ENCODE assay signal across 23 mouse cellular contexts in the genomic region with DNA sequence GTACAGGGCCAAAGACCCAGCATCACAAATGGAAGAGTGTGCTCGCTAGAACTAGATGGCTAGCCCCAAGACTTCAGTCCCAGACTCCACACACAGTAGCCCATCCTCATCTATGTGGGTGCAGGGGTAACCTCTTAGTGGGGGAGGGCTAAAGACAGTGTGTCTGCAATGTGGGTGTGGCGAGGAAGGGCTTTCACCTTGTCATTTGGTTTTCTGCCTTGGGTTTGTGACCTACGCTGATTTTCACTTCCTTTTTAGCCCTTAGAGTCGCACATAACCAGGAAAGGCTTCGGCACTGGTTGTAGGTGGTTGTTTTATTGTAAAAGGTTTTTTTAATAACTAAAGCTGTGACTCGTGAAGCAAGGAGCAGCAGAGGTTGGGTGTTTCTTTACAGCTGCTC.
DNase-seq lines count a peak whose midpoint lies in the region; ATAC-seq and TF ChIP-seq lines count a peak whose summit lies in the region.
"Had no signal": no experiment of that assay in that cellular context is flagged by ENCODE, and none has a peak within 500 bp of the region (broad histone marks: within the 10 kb centered on the region; RNA-seq: fewer than 3 reads in every experiment).

No protein-coding gene starts in this region.

- no peaks in the 10 kb centered on the region for H3K27me3 ChIP-seq in CH12.LX (replicated peaks)
- H3K27me3 ChIP-seq in splenic B cell, adult 2 months (ENCODE audit: control insufficient read depth, insufficient read depth, low read length, poor library complexity, severe bottlenecking) = no peaks in the 10 kb centered on the region
- H3K27me3 ChIP-seq in liver, embryonic 11.5 days (replicated peaks; ENCODE audit: control insufficient read depth, insufficient read depth, low read length) = no peaks in the 10 kb centered on the region
- H3K27me3 ChIP-seq: embryonic facial prominence, embryonic 12.5 days; midbrain, embryonic 13.5 days; neural tube, embryonic 12.5 days had no signal

- ATAC-seq in megakaryocyte, adult 5-6 weeks (ENCODE audit: poor library complexity, severe bottlenecking) = peak; percentile 57
- ATAC-seq in liver, embryonic 11.5 days (replicated peaks; ENCODE audit: low FRiP score) = no peak
- ATAC-seq: hindbrain, postnatal 0 days; liver, postnatal 0 days; midbrain, embryonic 13.5 days had no signal

- peaks cover 13 to 37% of the 10 kb centered on the region in 2 experiments for H3K4me1 ChIP-seq in CH12.LX (ENCODE audit: control insufficient read depth in 1 of 2, insufficient read depth in 2 of 2)
- no peaks in the 10 kb centered on the region for H3K4me1 ChIP-seq in liver, embryonic 11.5 days (replicated peaks; ENCODE audit: control insufficient read depth, insufficient read depth, low read length)
- H3K4me1 ChIP-seq: neural tube, embryonic 12.5 days had no signal

- H3K4me2 ChIP-seq in CH12.LX (ENCODE audit: insufficient read depth, low read depth, poor library complexity, severe bottlenecking) = peak overlapping the region; percentile 8
- no peak overlapping the region for H3K4me2 ChIP-seq in liver, embryonic 11.5 days
- H3K4me2 ChIP-seq: embryonic facial prominence, embryonic 12.5 days; heart, embryonic 11.5 days; midbrain, embryonic 13.5 days; neural tube, embryonic 12.5 days had no signal

- H3K9me3 ChIP-seq in CH12.LX (replicated peaks; ENCODE audit: low read length) = no peaks in the 10 kb centered on the region
- no peaks in the 10 kb centered on the region for H3K9me3 ChIP-seq in liver, embryonic 11.5 days (ENCODE audit: control insufficient read depth, low read length)
- H3K9me3 ChIP-seq: embryonic facial prominence, embryonic 12.5 days; midbrain, embryonic 13.5 days; neural tube, embryonic 12.5 days had no signal

- no peak overlapping the region for H3K27ac ChIP-seq in CH12.LX (ENCODE audit: insufficient read depth, low read depth)
- H3K27ac ChIP-seq in liver, embryonic 11.5 days (ENCODE audit: low read depth, low read length) = no peak overlapping the region
- H3K27ac ChIP-seq: embryonic facial prominence, embryonic 12.5 days; hindbrain, postnatal 0 days; kidney, postnatal 0 days; midbrain, embryonic 13.5 days; neural tube, embryonic 12.5 days had no signal

- in situ Hi-C loops in CH12.LX (cut with MboI; ENCODE audit: low pct_ligation_motif_present, low pct_unique_long_range_greater_than_20kb, low sequenced_read_pairs) = no loop called here

- no peak for TF ChIP-seq CTCF in CH12.LX (conservative IDR thresholded peaks at IDR 0.05 in 1 of 2, IDR thresholded peaks at IDR 0.05 in 1 of 2; ENCODE audit: low read depth in 2 of 2, low read length in 2 of 2)

- DNase-seq in spleen, postnatal 36 days (ENCODE audit: low spot score in 2 of 2) = peak; percentile 45 to 49
- DNase-seq in spleen, postnatal 14 days (ENCODE audit: low spot score in 2 of 2) = no peak
- DNase-seq in CH12.LX (ENCODE audit: extremely low read depth) = peak; percentile 85
- peak; percentile 77 for DNase-seq in splenic B cell, adult 2 months (ENCODE audit: low read depth, low spot score)
- no peak for DNase-seq in cerebellum, postnatal 36 days
- DNase-seq in right cerebral cortex, postnatal 25 days = no peak
- DNase-seq in liver, embryonic 11.5 days (ENCODE audit: low spot score) = no peak
- DNase-seq: adrenal gland, postnatal 14 days; cerebellum, adult 8-10 months; heart, postnatal 14 days; layer of hippocampus, adult 9-11 months; left cerebral cortex, postnatal 4 days; liver, postnatal 0 days; lung, postnatal 10 days; right cerebral cortex, postnatal 4 days; thymus, postnatal 14 days had no signal

- TF ChIP-seq RAD21 in CH12.LX (IDR thresholded peaks at IDR 0.05; ENCODE audit: low read depth, low read length) = no peak

- TF ChIP-seq POLR2A in CH12.LX (IDR thresholded peaks at IDR 0.05; ENCODE audit: low read depth, low read length) = 0 out of 2 replicates have a peak, but pooled peaks have one; percentile 22

- 84% methylated on average over 6 of the region's 6 CpGs for whole genome bisulfite sequencing in liver, embryonic 11.5 days

- peaks cover 23% of the 10 kb centered on the region for H3K79me2 ChIP-seq in CH12.LX (replicated peaks; ENCODE audit: control insufficient read depth, extremely low read depth, insufficient read depth, poor library complexity, severe bottlenecking)

- H3K4me3 ChIP-seq in CH12.LX (replicated peaks in 1 of 3; ENCODE audit: low read depth in 2 of 3, low read length in 2 of 3, poor library complexity in 1 of 3) = no peak overlapping the region
- H3K4me3 ChIP-seq in liver, embryonic 11.5 days (ENCODE audit: low read depth, low read length) = no peak overlapping the region
- H3K4me3 ChIP-seq: embryonic facial prominence, embryonic 12.5 days; midbrain, embryonic 13.5 days; neural tube, embryonic 12.5 days had no signal

- H3K36me3 ChIP-seq in CH12.LX (replicated peaks in 1 of 2; ENCODE audit: control insufficient read depth in 1 of 2, insufficient read depth in 1 of 2, low read length in 1 of 2) = peaks cover 18 to 58% of the 10 kb centered on the region in 2 experiments
- no peaks in the 10 kb centered on the region for H3K36me3 ChIP-seq in splenic B cell, adult 2 months (ENCODE audit: control insufficient read depth, insufficient read depth, low read length, poor library complexity, severe bottlenecking)
- peaks cover 5% of the 10 kb centered on the region; the same call in 1 of the 2 replicates for H3K36me3 ChIP-seq in liver, embryonic 11.5 days (ENCODE audit: control insufficient read depth, insufficient read depth, low read length)

- H3K9ac ChIP-seq in CH12.LX (ENCODE audit: insufficient read depth, low read depth) = no peak overlapping the region
- H3K9ac ChIP-seq in liver, embryonic 11.5 days (ENCODE audit: low read depth, low read length) = no peak overlapping the region
- H3K9ac ChIP-seq: embryonic facial prominence, embryonic 12.5 days; liver, postnatal 0 days; midbrain, embryonic 13.5 days; neural tube, embryonic 12.5 days had no signal

- peak; percentile 94 for TF ChIP-seq EP300 in CH12.LX (IDR thresholded peaks at IDR 0.05; ENCODE audit: low read length)

- dilution Hi-C loops in CH12.LX (cut with MboI; ENCODE audit: extremely low pct_ligation_motif_present, extremely low pct_unique_long_range_greater_than_20kb, low sequenced_read_pairs) = no loop called here

TF ChIP-seq in CH12.LX, 34 proteins besides CTCF, POLR2A, EP300 and RAD21:
- TF ChIP-seq MEF2A (IDR thresholded peaks at IDR 0.05; ENCODE audit: borderline replicate concordance, low read depth, low read length) (peak; percentile 38; the same call in 1 of the 2 replicates), PAX5 (IDR thresholded peaks at IDR 0.05; ENCODE audit: low read length) (no peak), UBTF (IDR thresholded peaks at IDR 0.05; ENCODE audit: low read depth, low read length) (no peak), ZKSCAN1 (IDR thresholded peaks at IDR 0.05; ENCODE audit: borderline replicate concordance, low read depth, low read length) (no peak), ELF1 (IDR thresholded peaks at IDR 0.05; ENCODE audit: low read depth, low read length) (peak; percentile 76), MAX (IDR thresholded peaks at IDR 0.05; ENCODE audit: low read length) (no peak), KAT2A (IDR thresholded peaks at IDR 0.05; ENCODE audit: insufficient replicate concordance, low read length) (no peak), JUN (IDR thresholded peaks at IDR 0.05; ENCODE audit: insufficient read depth, low read depth, low read length) (no peak), MYC (IDR thresholded peaks at IDR 0.05; ENCODE audit: low read depth, low read length) (no peak), IRF4 (IDR thresholded peaks at IDR 0.05; ENCODE audit: low read depth, low read length) (peak; percentile 96), ZC3H11A (IDR thresholded peaks at IDR 0.05; ENCODE audit: low read depth, low read length) (no peak), GABPA (IDR thresholded peaks at IDR 0.05; ENCODE audit: insufficient replicate concordance, low read depth, low read length) (no peak), MAFK (IDR thresholded peaks at IDR 0.05; ENCODE audit: insufficient replicate concordance, low read length) (no peak), ZMIZ1 (IDR thresholded peaks at IDR 0.05; ENCODE audit: low read depth, low read length) (no peak), USF1 (IDR thresholded peaks at IDR 0.05; ENCODE audit: low read depth, low read length) (no peak), MAZ (IDR thresholded peaks at IDR 0.05; ENCODE audit: low read depth, low read length) (0 out of 2 replicates have a peak, but pooled peaks have one; percentile 57), ETS1 (conservative IDR thresholded peaks at IDR 0.05; ENCODE audit: low read depth, low read length) (peak; percentile 61), E2F4 (IDR thresholded peaks at IDR 0.05; ENCODE audit: insufficient replicate concordance, low read depth, low read length) (no peak), CHD2 (IDR thresholded peaks at IDR 0.05; ENCODE audit: low read length) (peak; percentile 90), NRF1 (IDR thresholded peaks at IDR 0.05; ENCODE audit: low read depth, low read length) (no peak), BHLHE40 (IDR thresholded peaks at IDR 0.05; ENCODE audit: low read depth, low read length) (no peak), NELFE (IDR thresholded peaks at IDR 0.05; ENCODE audit: low read depth, low read length) (no peak), SMC3 (IDR thresholded peaks at IDR 0.05; ENCODE audit: low read depth, low read length) (no peak; the same call in 1 of the 2 replicates), TBP (conservative IDR thresholded peaks at IDR 0.05; ENCODE audit: low read depth, low read length) (no peak), ZNF384 (IDR thresholded peaks at IDR 0.05; ENCODE audit: low read depth, low read length) (peak; percentile 32; the same call in 1 of the 2 replicates), SIN3A (IDR thresholded peaks at IDR 0.05; ENCODE audit: low read length) (peak; percentile 72), CHD1 (IDR thresholded peaks at IDR 0.05; ENCODE audit: low read depth, low read length) (no peak; the same call in 1 of the 2 replicates), POLR2AphosphoS2 (IDR thresholded peaks at IDR 0.05; ENCODE audit: low read depth, low read length) (no peak), RCOR1 (conservative IDR thresholded peaks at IDR 0.05; ENCODE audit: low read depth, low read length) (peak; percentile 14; the same call in 1 of the 2 replicates), USF2 (conservative IDR thresholded peaks at IDR 0.05; ENCODE audit: low read depth, low read length) (no peak), JUND (conservative IDR thresholded peaks at IDR 0.05; ENCODE audit: low read depth, low read length) (no peak), TCF12 (IDR thresholded peaks at IDR 0.05; ENCODE audit: low read depth, low read length) (peak; percentile 44; the same call in 1 of the 2 replicates), MXI1 (IDR thresholded peaks at IDR 0.05; ENCODE audit: low read depth, low read length) (peak; percentile 54; the same call in 1 of the 2 replicates), HCFC1 (IDR thresholded peaks at IDR 0.05; ENCODE audit: low read depth, low read length) (0 out of 2 replicates have a peak, but pooled peaks have one; percentile 23)

Comparison
In these comparisons a context has a peak if more than half of its experiments do, and no peak if none do; other contexts are left out.
1. DNase-seq: peak in spleen, postnatal 36 days (2 of 2), CH12.LX (single experiment) and splenic B cell, adult 2 months (single experiment); none in spleen, postnatal 14 days (0 of 2), cerebellum, postnatal 36 days (0 of 2), right cerebral cortex, postnatal 25 days (single experiment) and liver, embryonic 11.5 days (single experiment).